Mouse (Mus musculus) erythroblast, embryonic 14.5 days (primary cell): ENCODE measurements around the gene Chd1.

Experiments
- GATA1 ChIP-seq: IDR thresholded peaks from 2 replicates; pipeline ENCODE4 v1.6.1; 2012; ENCODE audit warnings: low read length, inconsistent platforms, mixed read lengths
- TAL1 ChIP-seq: IDR thresholded peaks from 3 replicates; pipeline ENCODE4 v1.6.1; 2012; ENCODE audit warnings: low read length, inconsistent platforms, mixed read lengths

GRCm38 (mm10) chr17:15774565-15775215, 69.9 kb downstream of the Chd1 start:
- TF ChIP-seq GATA1: no peak
- TF ChIP-seq TAL1: no peak
